Mouse (Mus musculus): ENCODE data around the gene Fpr1. TPM values are rescaled to one million over a fixed set of nuclear protein-coding genes. Genes with fewer than 3 reads are reported as not detected.
A peak's percentile ranks its signal among the peaks of the same experiment; 100 is the strongest.
"Not testable (repeated sequence)": the region's sequence is repeated elsewhere in the genome, so short reads cannot be mapped to it uniquely, and the experiment has no call there.

Gene Fpr1
- polyA plus RNA-seq, 1 experiment from 2014 or later, result 0.15 TPM

- Histone ChIP-seq H3K9me3 (replicated peaks) (no peaks in the 10 kb centered on the region), H3K36me3 (peaks cover 2% of the 10 kb centered on the region; the same call in 1 of the 2 replicates), H3K4me2 (no peak overlapping the region), H3K4me3 (replicated peaks) (no peak overlapping the region), H3K4me1 (no peaks in the 10 kb centered on the region), H3K27me3 (replicated peaks) (no peaks in the 10 kb centered on the region), H3K9ac (replicated peaks) (no peak overlapping the region), H3K27ac (replicated peaks) (no peak overlapping the region)
- ATAC-seq (ENCODE audit: low FRiP score), result no peak
- 73% methylated on average over 10 of the region's 10 CpGs for WGBS
Observed at GRCm38 (mm10) chr17:17845187-17846027, 38.3 kb downstream of the Fpr1 start.

- not testable (repeated sequence) for H3K4me3 ChIP-seq (replicated peaks); H3K9me3 ChIP-seq (replicated peaks); H3K27me3 ChIP-seq (replicated peaks); H3K9ac ChIP-seq (replicated peaks); ATAC-seq (ENCODE audit: low FRiP score); H3K27ac ChIP-seq (replicated peaks); H3K4me2 ChIP-seq; H3K4me1 ChIP-seq; H3K36me3 ChIP-seq
- WGBS, result 94% methylated on average over 3 of the region's 3 CpGs
Observed at GRCm38 (mm10) chr17:17844606-17845005, 39.1 kb downstream of the Fpr1 start.

- 71% methylated on average over 27 of the region's 27 CpGs for WGBS
- Histone ChIP-seq H3K9ac (replicated peaks) (no peak overlapping the region), H3K27me3 (replicated peaks) (no peaks in the 10 kb centered on the region)
Observed at GRCm38 (mm10) chr17:17843534-17844261, 40.0 kb downstream of the Fpr1 start.

GRCm38 (mm10) chr17:17840796-17841195 lies 42.9 kb downstream of the Fpr1 start:
- WGBS, result 85% methylated on average over 7 of the region's 7 CpGs

More at GRCm38 (mm10) chr17:17843534-17844261, 40.0 kb downstream of the Fpr1 start:
- peak; percentile 27; the same call in 1 of the 2 replicates for ATAC-seq (ENCODE audit: low FRiP score)
- H3K9me3 ChIP-seq (replicated peaks), result no peaks in the 10 kb centered on the region
- no peak overlapping the region for H3K4me2 ChIP-seq
- H3K36me3 ChIP-seq, result peaks cover 7% of the 10 kb centered on the region; the same call in 1 of the 2 replicates
- peaks cover 9% of the 10 kb centered on the region for H3K4me1 ChIP-seq
- H3K27ac ChIP-seq (replicated peaks), result no peak overlapping the region
- no peak overlapping the region for H3K4me3 ChIP-seq (replicated peaks)

GRCm38 (mm10) chr17:17839276-17839675 lies 44.5 kb downstream of the Fpr1 start:
- Histone ChIP-seq H3K9me3 (replicated peaks) (no peaks in the 10 kb centered on the region), H3K9ac (replicated peaks) (no peak overlapping the region), H3K4me2 (peak overlapping the region; percentile 76), H3K4me3 (replicated peaks) (no peak overlapping the region), H3K27me3 (replicated peaks) (no peaks in the 10 kb centered on the region), H3K27ac (replicated peaks) (peak overlapping the region; percentile 88; the same call in 1 of the 2 replicates), H3K4me1 (peaks cover 47% of the 10 kb centered on the region), H3K36me3 (peaks cover 16% of the 10 kb centered on the region)
- 97% methylated on average over 2 of the region's 2 CpGs for WGBS
- ATAC-seq (ENCODE audit: low FRiP score), result no peak

More at GRCm38 (mm10) chr17:17840796-17841195, 42.9 kb downstream of the Fpr1 start:
- Histone ChIP-seq H3K9ac (replicated peaks) (no peak overlapping the region), H3K4me1 (peaks cover 34% of the 10 kb centered on the region), H3K4me2 (no peak overlapping the region), H3K27me3 (replicated peaks) (no peaks in the 10 kb centered on the region), H3K27ac (replicated peaks) (no peak overlapping the region), H3K4me3 (replicated peaks) (no peak overlapping the region), H3K36me3 (peaks cover 15% of the 10 kb centered on the region), H3K9me3 (replicated peaks) (no peaks in the 10 kb centered on the region)
- ATAC-seq (ENCODE audit: low FRiP score), result no peak

- Histone ChIP-seq H3K9ac (replicated peaks) (peak overlapping the region; percentile 63), H3K4me1 (peaks cover 58% of the 10 kb centered on the region), H3K4me3 (replicated peaks) (peak overlapping the region; percentile 45), H3K9me3 (replicated peaks) (no peaks in the 10 kb centered on the region), H3K36me3 (peaks cover 19% of the 10 kb centered on the region), H3K27ac (replicated peaks) (peak overlapping the region; percentile 88), H3K27me3 (replicated peaks) (no peaks in the 10 kb centered on the region), H3K4me2 (peak overlapping the region; percentile 76)
- peak; percentile 97 for ATAC-seq (ENCODE audit: low FRiP score)
- WGBS, result under 1% methylated on average over 43 of the region's 43 CpGs
Observed at GRCm38 (mm10) chr17:17837919-17838701, 45.6 kb downstream of the Fpr1 start.

- no peaks in the 10 kb centered on the region for H3K9me3 ChIP-seq (replicated peaks)
- WGBS, result 9% methylated on average over 13 of the region's 13 CpGs
- H3K27me3 ChIP-seq (replicated peaks), result no peaks in the 10 kb centered on the region
- H3K4me1 ChIP-seq, result peaks cover 63% of the 10 kb centered on the region
- ATAC-seq (ENCODE audit: low FRiP score), result peak; percentile 1; the same call in 1 of the 2 replicates
- H3K4me2 ChIP-seq, result peak overlapping the region; percentile 76
- H3K4me3 ChIP-seq (replicated peaks), result peak overlapping the region; percentile 45
- peaks cover 19% of the 10 kb centered on the region for H3K36me3 ChIP-seq
- H3K27ac ChIP-seq (replicated peaks), result peak overlapping the region; percentile 88
- peak overlapping the region; percentile 63 for H3K9ac ChIP-seq (replicated peaks)
Observed at GRCm38 (mm10) chr17:17837426-17837825, 46.3 kb downstream of the Fpr1 start.

- H3K27me3 ChIP-seq (replicated peaks), result no peaks in the 10 kb centered on the region
- no peak for ATAC-seq (ENCODE audit: low FRiP score)
- no peaks in the 10 kb centered on the region for H3K9me3 ChIP-seq (replicated peaks)
- peak overlapping the region; percentile 43 for H3K27ac ChIP-seq (replicated peaks)
- H3K36me3 ChIP-seq, result peaks cover 19% of the 10 kb centered on the region
- H3K9ac ChIP-seq (replicated peaks), result no peak overlapping the region
- peaks cover 76% of the 10 kb centered on the region for H3K4me1 ChIP-seq
- no peak overlapping the region for H3K4me2 ChIP-seq
- no peak overlapping the region for H3K4me3 ChIP-seq (replicated peaks)
- 77% methylated on average over 5 of the region's 5 CpGs for WGBS
Observed at GRCm38 (mm10) chr17:17836101-17836500, 47.6 kb downstream of the Fpr1 start.

GRCm38 (mm10) chr17:17834896-17835295 lies 48.8 kb downstream of the Fpr1 start:
- Histone ChIP-seq H3K4me3 (replicated peaks) (no peak overlapping the region), H3K27ac (replicated peaks) (no peak overlapping the region), H3K4me2 (no peak overlapping the region), H3K36me3 (peaks cover 12% of the 10 kb centered on the region), H3K9ac (replicated peaks) (no peak overlapping the region), H3K27me3 (replicated peaks) (no peaks in the 10 kb centered on the region), H3K4me1 (peaks cover 89% of the 10 kb centered on the region), H3K9me3 (replicated peaks) (no peaks in the 10 kb centered on the region)
- ATAC-seq (ENCODE audit: low FRiP score), result no peak
- 14% methylated on average over 1 of the region's 1 CpGs for WGBS

- Histone ChIP-seq H3K27me3 (replicated peaks) (no peaks in the 10 kb centered on the region), H3K4me1 (peaks cover 62% of the 10 kb centered on the region), H3K9ac (replicated peaks) (0 out of 2 replicates have a peak overlapping the region, but pooled peaks have one; percentile 95)
Observed at GRCm38 (mm10) chr17:17830731-17831130, 53.0 kb downstream of the Fpr1 start.

More at GRCm38 (mm10) chr17:17830731-17831130, 53.0 kb downstream of the Fpr1 start:
- no peak overlapping the region for H3K27ac ChIP-seq (replicated peaks)
- WGBS, result 74% methylated on average over 7 of the region's 7 CpGs
- H3K4me3 ChIP-seq (replicated peaks), result peak overlapping the region; percentile 82
- ATAC-seq (ENCODE audit: low FRiP score), result no peak
- H3K36me3 ChIP-seq, result peaks cover 3% of the 10 kb centered on the region
- H3K4me2 ChIP-seq, result peak overlapping the region; percentile 89
- no peaks in the 10 kb centered on the region for H3K9me3 ChIP-seq (replicated peaks)
